Mouse (Mus musculus) MEL (cell line): Measurements from ENCODE around the gene Upp2. TPM values are rescaled to one million over a fixed set of nuclear protein-coding genes. Genes with fewer than 3 reads are reported as not detected.

Source experiments
- DNase-seq: peaks from one replicate; pipeline ENCODE4 v3.0.0; 2011; ENCODE audit warnings: low read depth, low spot score
- H3K27ac ChIP-seq: 2 replicates; pipeline ENCODE4 v1.5.1; 2012; ENCODE audit warnings: low read depth, mild to moderate bottlenecking, control low read depth, low read length, moderate library complexity; ENCODE audit not compliant: control insufficient read depth
- H3K27me3 ChIP-seq, 2 experiments: fragments of 150-350 bp in 1 of 2; sonication (generic) in 1 of 2; 2 replicates each; pipeline ENCODE4 v1.6.1; 2012; ENCODE audit warnings: low read length in 2 of 2, mild to moderate bottlenecking in 2 of 2, improper control_type of control experiment in 1 of 2, moderate library complexity in 1 of 2; ENCODE audit not compliant: insufficient read depth in 2 of 2, control insufficient read depth in 1 of 2
- H3K36me3 ChIP-seq, 2 experiments: 2 replicates each; pipeline ENCODE4 v1.6.1; 2012 to 2014; ENCODE audit warnings: low read length in 2 of 2, improper control_type of control experiment in 1 of 2, inconsistent platforms in 1 of 2, mild to moderate bottlenecking in 1 of 2; ENCODE audit not compliant: insufficient read depth in 2 of 2, control insufficient read depth in 1 of 2
- H3K4me1 ChIP-seq, 2 experiments: fragments of 150-350 bp in 1 of 2; sonication (generic) in 1 of 2; 2 replicates each; pipeline ENCODE4 v1.6.1; 2012; ENCODE audit warnings: low read length in 2 of 2, improper control_type of control experiment in 1 of 2, mild to moderate bottlenecking in 1 of 2; ENCODE audit not compliant: insufficient read depth in 2 of 2, control insufficient read depth in 1 of 2
- H3K4me3 ChIP-seq, 2 experiments: fragments of 150-350 bp in 1 of 2; sonication (generic) in 1 of 2; 2 replicates each; pipeline ENCODE4 v1.5.1; 2012; ENCODE audit warnings: low read depth in 2 of 2, low read length in 2 of 2, mild to moderate bottlenecking in 2 of 2, moderate library complexity in 2 of 2, control low read depth in 1 of 2, improper control_type of control experiment in 1 of 2; ENCODE audit not compliant: control insufficient read depth in 1 of 2, insufficient read depth in 1 of 2
- H3K79me2 ChIP-seq: 2 replicates; pipeline ENCODE4 v1.6.1; 2012; ENCODE audit warnings: mild to moderate bottlenecking, low read length, moderate library complexity; ENCODE audit not compliant: control insufficient read depth, poor library complexity, insufficient read depth
- H3K9ac ChIP-seq: 2 replicates; pipeline ENCODE4 v1.6.1; 2012; ENCODE audit warnings: low read depth, mild to moderate bottlenecking, control low read depth, low read length, moderate library complexity; ENCODE audit not compliant: control insufficient read depth, poor library complexity, severe bottlenecking
- H3K9me3 ChIP-seq: fragments of 150-350 bp; sonication (generic); replicated peaks from 2 replicates; pipeline ENCODE4 v1.6.1; 2012; ENCODE audit warnings: mild to moderate bottlenecking, low read length, improper control_type of control experiment, moderate library complexity; ENCODE audit not compliant: insufficient read depth
- BHLHE40 ChIP-seq: IDR thresholded peaks from 2 replicates; pipeline ENCODE4 v1.6.1; 2012; ENCODE audit warnings: low read depth, mild to moderate bottlenecking, inconsistent platforms, low read length, improper control_type of control experiment, borderline replicate concordance
- CHD1 ChIP-seq: IDR thresholded peaks from 2 replicates; pipeline ENCODE4 v1.6.1; 2012; ENCODE audit warnings: low read depth, mild to moderate bottlenecking, inconsistent platforms, low read length, improper control_type of control experiment
- CHD2 ChIP-seq: IDR thresholded peaks from 2 replicates; pipeline ENCODE4 v1.6.1; 2011; ENCODE audit warnings: low read length, improper control_type of control experiment
- CTCF ChIP-seq, 3 experiments: IDR thresholded peaks in 2 of 3; conservative IDR thresholded peaks in 1 of 3; 2 replicates each; pipeline ENCODE4 v1.5.1; 2011 to 2012; ENCODE audit warnings: low read length in 3 of 3, low read depth in 2 of 3, mild to moderate bottlenecking in 2 of 3, improper control_type of control experiment in 1 of 3, inconsistent platforms in 1 of 3, mixed read lengths in 1 of 3, moderate library complexity in 1 of 3; ENCODE audit not compliant: control insufficient read depth in 1 of 3, insufficient read depth in 1 of 3, poor library complexity in 1 of 3, severe bottlenecking in 1 of 3
- ELF1 ChIP-seq: IDR thresholded peaks from 2 replicates; pipeline ENCODE4 v1.6.1; 2014; ENCODE audit warnings: low read depth, mild to moderate bottlenecking, inconsistent platforms, low read length, improper control_type of control experiment, moderate library complexity
- GABPA ChIP-seq: IDR thresholded peaks from 2 replicates; pipeline ENCODE4 v1.6.1; 2012; ENCODE audit warnings: low read depth, mild to moderate bottlenecking, inconsistent platforms, low read length, improper control_type of control experiment, moderate library complexity
- HCFC1 ChIP-seq: IDR thresholded peaks from 2 replicates; pipeline ENCODE4 v1.6.1; 2012; ENCODE audit warnings: low read depth, mild to moderate bottlenecking, inconsistent platforms, low read length, improper control_type of control experiment, moderate library complexity
- JUND ChIP-seq: IDR thresholded peaks from 2 replicates; pipeline ENCODE4 v1.6.1; 2011; ENCODE audit warnings: low read depth, mild to moderate bottlenecking, improper control_type of control experiment, low read length
- KAT2A ChIP-seq: conservative IDR thresholded peaks from 2 replicates; pipeline ENCODE4 v1.6.1; 2012; ENCODE audit warnings: low read depth, low read length, improper control_type of control experiment, inconsistent platforms
- MAZ ChIP-seq: IDR thresholded peaks from 2 replicates; pipeline ENCODE4 v1.6.1; 2012; ENCODE audit warnings: low read depth, mild to moderate bottlenecking, inconsistent platforms, low read length, improper control_type of control experiment
- MYB ChIP-seq: IDR thresholded peaks from 2 replicates; pipeline ENCODE4 v1.6.1; 2011; ENCODE audit warnings: mild to moderate bottlenecking, low read depth, low read length, improper control_type of control experiment
- NRF1 ChIP-seq: IDR thresholded peaks from 2 replicates; pipeline ENCODE4 v1.6.1; 2014; ENCODE audit warnings: low read depth, mild to moderate bottlenecking, inconsistent platforms, low read length, improper control_type of control experiment, moderate library complexity; ENCODE audit not compliant: poor library complexity, insufficient read depth, severe bottlenecking
- POLR2AphosphoS2 ChIP-seq: IDR thresholded peaks from 2 replicates; pipeline ENCODE4 v1.6.1; 2011; ENCODE audit warnings: low read length, improper control_type of control experiment
- POLR2AphosphoS5 ChIP-seq: IDR thresholded peaks from 2 replicates; pipeline ENCODE4 v1.6.1; 2012; ENCODE audit warnings: low read depth, borderline replicate concordance, mild to moderate bottlenecking, inconsistent platforms, low read length, moderate library complexity, mixed read lengths
- RAD21 ChIP-seq: IDR thresholded peaks from 2 replicates; pipeline ENCODE4 v1.6.1; 2011; ENCODE audit warnings: mild to moderate bottlenecking, low read depth, low read length, improper control_type of control experiment
- RCOR1 ChIP-seq: IDR thresholded peaks from 2 replicates; pipeline ENCODE4 v1.6.1; 2012; ENCODE audit warnings: low read depth, mild to moderate bottlenecking, inconsistent platforms, low read length, improper control_type of control experiment
- TAL1 ChIP-seq: IDR thresholded peaks from 2 replicates; pipeline ENCODE4 v1.6.1; 2012; ENCODE audit warnings: mild to moderate bottlenecking, inconsistent platforms, low read length, moderate library complexity, mixed read lengths
- TCF12 ChIP-seq: IDR thresholded peaks from 2 replicates; pipeline ENCODE4 v1.6.1; 2014; ENCODE audit warnings: low read depth, mild to moderate bottlenecking, inconsistent platforms, low read length, improper control_type of control experiment, moderate library complexity
- ZKSCAN1 ChIP-seq: IDR thresholded peaks from 2 replicates; pipeline ENCODE4 v1.6.1; 2012; ENCODE audit warnings: low read depth, mild to moderate bottlenecking, inconsistent platforms, low read length, improper control_type of control experiment, moderate library complexity
- ZNF384 ChIP-seq: IDR thresholded peaks from 2 replicates; pipeline ENCODE4 v1.6.1; 2012; ENCODE audit warnings: low read depth, mild to moderate bottlenecking, inconsistent platforms, low read length, improper control_type of control experiment
- polyA plus RNA-seq, 2 experiments: library from polyadenylated mRNA; stranded (reverse) in 1 of 2; unstranded in 1 of 2; fragments of >175 nt in 1 of 2; fragments of >200 nt in 1 of 2; gene quantifications; 2 replicates each; pipeline versions ENCODE4 v1.2.1 to v1.2.4; 2012; ENCODE audit warnings: low replicate concordance in 2 of 2, low read depth in 1 of 2; ENCODE audit not compliant: insufficient read length in 2 of 2, insufficient read depth in 1 of 2, missing spikeins in 1 of 2
- total RNA-seq: library from RNA; depleted of rRNA; stranded (reverse); fragments of 300-350 nt; gene quantifications from 2 replicates; pipeline ENCODE4 v1.2.3, GENCODE M21; 2012

The Upp2 gene
- total and polyA plus RNA-seq, 3 experiments: not detected

GRCm38 (mm10) chr2:58552296-58552695, 14.8 kb upstream of the Upp2 start:
- TF ChIP-seq RCOR1 (no peak), TCF12 (no peak), JUND (no peak), MYB (no peak), NRF1 (no peak), CTCF (IDR thresholded peaks at IDR 0.05 in 2 of 3, conservative IDR thresholded peaks at IDR 0.05 in 1 of 3; ENCODE audit: control insufficient read depth in 1 of 3, insufficient read depth in 1 of 3, low read depth in 2 of 3, low read length in 3 of 3, poor library complexity in 1 of 3, severe bottlenecking in 1 of 3) (no peak), POLR2AphosphoS5 (no peak), RAD21 (no peak), HCFC1 (no peak), POLR2AphosphoS2 (no peak), KAT2A (no peak), CHD2 (no peak), TAL1 (no peak), CHD1 (no peak), GABPA (no peak)
- Histone ChIP-seq H3K27ac (no peak overlapping the region), H3K36me3 (no peaks in the 10 kb centered on the region), H3K9me3 (no peaks in the 10 kb centered on the region), H3K9ac (no peak overlapping the region), H3K4me3 (no peak overlapping the region), H3K79me2 (no peaks in the 10 kb centered on the region), H3K4me1 (no peaks in the 10 kb centered on the region), H3K27me3 (no peaks in the 10 kb centered on the region)
- no peak for DNase-seq

GRCm38 (mm10) chr2:58557045-58557845, 9.9 kb upstream of the Upp2 start:
- Histone ChIP-seq H3K4me1 (no peaks in the 10 kb centered on the region), H3K36me3 (no peaks in the 10 kb centered on the region), H3K79me2 (no peaks in the 10 kb centered on the region), H3K9ac (no peak overlapping the region), H3K27me3 (no peaks in the 10 kb centered on the region), H3K4me3 (no peak overlapping the region), H3K27ac (no peak overlapping the region), H3K9me3 (no peaks in the 10 kb centered on the region)
- no peak for DNase-seq
- TF ChIP-seq RAD21: no peak
- TF ChIP-seq NRF1: no peak
- TF ChIP-seq RCOR1: no peak
- no peak for TF ChIP-seq HCFC1
- TF ChIP-seq MAZ: no peak
- TF ChIP-seq ZNF384: no peak
- no peak for TF ChIP-seq ELF1
- TF ChIP-seq ZKSCAN1: no peak
- no peak for TF ChIP-seq BHLHE40
- no peak for TF ChIP-seq CHD2
